Mouse (Mus musculus) layer of hippocampus, adult 2 months (tissue): ENCODE data around the gene Klk5. TPM values are rescaled to one million over a fixed set of nuclear protein-coding genes. Genes with fewer than 3 reads are reported as not detected.

Source experiments
- DNase-seq, 2 experiments: peaks; one replicate each; pipeline ENCODE4 v3.0.0; 2022; ENCODE audit warnings: low spot score in 2 of 2
- H3K27ac ChIP-seq: fragments of 200-600 bp; 2 replicates; pipeline ENCODE4 v1.8.1; 2022
- H3K4me3 ChIP-seq: fragments of 200-600 bp; 2 replicates; pipeline ENCODE4 v1.8.1; 2022; ENCODE audit warnings: mild to moderate bottlenecking
- CTCF ChIP-seq: fragments of 200-600 bp; conservative IDR thresholded peaks from 2 replicates; pipeline ENCODE4 v1.8.1; 2022; ENCODE audit warnings: antibody characterized with exemption, mild to moderate bottlenecking, moderate library complexity
- total RNA-seq, 2 experiments: library from RNA; stranded (reverse); gene quantifications; 2 replicates each; pipeline ENCODE4 v1.2.3; 2021

The Klk5 gene
- total RNA-seq, 2 experiments from 2014 or later = not detected

DNA sequence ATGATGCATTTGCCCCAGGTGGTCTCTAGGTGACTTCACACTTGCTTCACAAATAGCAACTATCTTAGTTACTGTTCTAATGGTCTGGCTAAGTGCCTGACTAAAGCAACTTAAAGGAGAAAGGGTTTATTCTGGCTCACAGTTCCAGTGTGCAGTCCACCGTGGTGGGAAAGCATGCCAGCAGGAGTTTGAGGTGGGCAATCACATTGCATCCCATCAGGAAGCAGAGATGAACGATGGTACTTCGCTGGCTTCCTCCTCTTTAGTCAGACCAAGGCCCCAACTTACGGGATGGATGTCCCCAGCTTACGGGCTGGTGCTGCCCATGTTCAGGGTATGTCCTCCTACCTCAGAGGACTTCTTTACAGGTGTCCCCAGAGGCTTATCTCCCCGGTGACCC, 9.8 kb downstream of the Klk5 start:
- no peak overlapping the region for H3K27ac ChIP-seq
- no peak for DNase-seq
- H3K4me3 ChIP-seq = no peak overlapping the region
- no peak for TF ChIP-seq CTCF

DNA sequence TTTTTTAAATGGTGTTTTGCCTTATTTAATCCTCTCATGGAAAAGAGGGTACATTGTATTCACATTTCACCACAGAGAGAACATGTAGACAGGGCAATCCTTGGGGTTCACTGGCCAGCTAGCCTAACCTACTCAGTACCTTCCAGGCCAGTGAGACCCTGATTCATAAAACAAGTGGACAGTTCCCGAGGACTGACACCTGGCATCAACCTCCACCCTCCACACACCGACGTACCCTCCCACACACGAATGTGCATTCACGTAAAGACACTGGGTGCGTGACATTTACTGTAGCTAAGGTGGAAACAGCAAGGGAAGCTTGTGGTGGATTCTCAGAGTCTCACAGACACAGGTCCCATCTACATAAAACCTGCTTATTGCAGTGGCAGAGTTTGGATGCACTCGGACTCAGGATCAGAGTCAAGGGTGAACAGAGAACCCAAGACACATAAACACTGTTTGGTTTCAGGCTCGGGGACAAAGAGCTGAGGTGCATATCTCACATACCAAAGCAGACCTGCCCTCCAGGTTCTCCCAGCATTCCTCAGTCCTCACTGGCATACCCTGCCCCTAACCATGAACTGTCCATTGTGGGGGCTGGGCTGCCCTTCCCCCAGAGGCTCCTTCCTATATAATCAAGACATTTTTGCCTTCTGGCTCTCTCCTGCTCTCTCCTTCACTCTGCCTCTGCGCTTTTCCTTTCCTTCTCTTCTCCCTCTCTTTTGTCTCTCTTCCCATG, 13.0 kb downstream of the Klk5 start:
- no peak overlapping the region for H3K27ac ChIP-seq
- no peak for DNase-seq
- TF ChIP-seq CTCF = no peak
- H3K4me3 ChIP-seq = no peak overlapping the region

DNA sequence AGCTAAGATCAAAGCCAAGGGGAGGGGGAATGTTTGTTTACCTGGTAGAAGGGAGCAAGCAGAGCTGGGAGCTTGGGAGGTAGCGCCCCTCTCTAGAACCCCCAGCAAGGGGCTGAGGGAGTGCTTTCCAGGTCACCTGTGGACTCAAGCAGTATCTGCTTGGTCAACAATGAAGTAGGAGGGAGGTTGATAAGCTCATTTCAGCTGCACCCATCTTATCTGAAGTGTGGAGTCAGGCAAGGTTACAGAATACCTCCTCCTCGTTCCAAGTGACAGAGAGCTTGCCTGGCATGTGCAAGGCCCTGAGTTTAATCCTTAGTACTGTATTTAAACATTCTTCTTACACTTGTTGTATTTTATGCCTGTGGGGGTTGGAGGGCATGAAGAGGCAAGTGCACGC, 13.9 kb downstream of the Klk5 start:
- no peak for TF ChIP-seq CTCF
- Histone ChIP-seq H3K4me3 (no peak overlapping the region), H3K27ac (no peak overlapping the region)
- DNase-seq = no peak

DNA sequence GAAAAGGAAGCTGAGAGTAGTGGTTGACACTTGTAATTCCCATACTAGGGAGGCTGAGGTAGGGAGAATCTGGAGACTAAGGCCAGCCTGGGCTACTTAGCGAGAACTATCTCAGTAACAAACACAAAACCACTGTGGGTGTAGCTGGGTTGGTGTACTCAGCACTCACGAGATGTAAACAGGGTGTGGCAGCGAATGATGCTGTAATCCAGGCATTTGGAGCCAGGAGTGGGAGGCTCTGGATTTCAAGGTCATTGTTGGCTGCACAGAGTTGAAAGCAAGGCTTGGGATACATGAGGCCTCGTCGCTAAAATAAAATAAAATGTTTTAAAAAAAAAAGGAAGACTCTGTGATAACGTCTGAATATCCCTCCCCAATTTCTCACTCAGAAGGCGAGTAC, 14.5 kb downstream of the Klk5 start:
- no peak for DNase-seq
- no peak overlapping the region for H3K27ac ChIP-seq
- TF ChIP-seq CTCF = no peak
- H3K4me3 ChIP-seq = no peak overlapping the region

DNA sequence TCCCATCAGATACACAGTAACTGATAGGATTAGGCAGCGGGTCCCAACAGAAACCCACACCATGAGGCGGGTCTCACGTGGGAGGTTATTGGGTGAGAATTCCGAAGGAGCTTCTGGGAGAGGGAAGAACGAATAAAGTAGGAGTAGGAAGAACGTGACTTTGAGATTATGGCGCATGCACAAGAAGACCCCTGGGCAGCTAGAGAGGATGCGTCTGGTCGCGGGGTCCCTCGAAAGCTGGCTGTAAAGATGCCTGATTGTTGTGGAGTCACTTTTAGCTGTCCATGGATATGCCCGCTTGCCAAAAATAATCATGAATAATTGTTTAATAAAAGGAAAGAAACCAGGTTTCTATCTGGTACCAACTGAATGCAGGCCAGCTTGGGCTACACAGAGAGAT, 15.7 kb downstream of the Klk5 start:
- H3K4me3 ChIP-seq = no peak overlapping the region
- TF ChIP-seq CTCF = no peak
- DNase-seq = no peak
- no peak overlapping the region for H3K27ac ChIP-seq

DNA sequence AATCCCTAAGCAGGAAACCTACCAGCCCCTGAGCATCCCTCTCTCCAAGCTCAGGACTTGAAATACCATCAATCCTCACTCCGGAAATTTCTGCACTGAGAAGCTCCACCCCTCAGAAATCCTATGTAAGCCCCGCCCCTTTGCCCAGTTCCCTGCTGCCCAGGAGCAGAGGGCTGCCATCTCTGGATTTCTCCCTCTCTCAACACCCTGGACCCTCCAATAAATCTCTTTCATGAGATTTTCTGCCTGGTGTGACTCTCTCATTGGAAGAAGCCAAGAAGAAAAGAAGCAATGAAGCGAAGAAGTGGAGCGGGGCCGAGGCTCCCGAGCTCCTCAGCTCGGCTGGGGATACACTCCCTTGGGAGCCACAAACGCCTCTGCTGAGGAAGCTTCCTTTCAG, 18.6 kb downstream of the Klk5 start:
- Histone ChIP-seq H3K4me3 (no peak overlapping the region), H3K27ac (no peak overlapping the region)
- TF ChIP-seq CTCF = no peak
- no peak for DNase-seq

DNA sequence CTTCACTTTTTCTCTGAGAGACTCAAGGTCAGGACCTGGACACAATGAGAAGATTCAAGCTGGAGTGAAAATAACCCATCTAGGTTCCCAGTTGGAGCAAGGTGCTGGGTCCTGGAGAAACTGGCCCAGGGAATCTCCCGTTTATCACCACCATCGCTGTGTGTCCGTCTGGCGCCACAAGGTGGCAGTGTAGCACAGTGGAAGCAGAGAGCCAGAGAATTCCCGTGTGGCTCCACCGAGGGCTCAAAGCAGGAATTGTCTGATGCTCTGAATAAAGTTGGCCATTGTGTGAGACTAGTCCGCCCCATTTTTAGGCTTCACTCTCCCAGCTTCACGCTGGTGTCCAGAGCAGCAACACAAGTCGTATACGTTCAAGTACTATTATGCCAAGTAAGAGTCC, 31.5 kb downstream of the Klk5 start:
- no peak overlapping the region for H3K27ac ChIP-seq
- H3K4me3 ChIP-seq = no peak overlapping the region
- TF ChIP-seq CTCF = peak; percentile 90
- DNase-seq = peak; percentile 65 to 85

DNA sequence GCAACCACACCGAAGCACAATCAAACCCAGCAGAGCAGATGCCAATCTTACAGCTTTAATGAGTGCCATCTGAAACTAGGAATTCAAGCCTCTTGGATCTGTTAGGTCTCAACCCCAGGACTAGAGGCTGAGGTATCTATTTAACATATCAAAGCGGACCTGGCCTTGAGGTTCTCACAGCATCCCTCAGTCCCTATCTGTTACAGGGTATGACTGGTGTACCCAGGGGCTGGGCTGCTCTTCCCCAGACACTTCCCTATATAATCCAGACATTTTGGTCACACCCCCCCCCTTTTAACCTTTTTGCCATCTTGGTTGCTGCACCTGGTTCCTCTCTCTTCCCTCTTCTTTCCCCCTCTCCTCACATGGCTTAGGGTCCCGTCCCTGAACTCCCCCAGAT, 31.9 kb downstream of the Klk5 start:
- no peak for TF ChIP-seq CTCF
- no peak for DNase-seq
- no peak overlapping the region for H3K4me3 ChIP-seq
- no peak overlapping the region for H3K27ac ChIP-seq

DNA sequence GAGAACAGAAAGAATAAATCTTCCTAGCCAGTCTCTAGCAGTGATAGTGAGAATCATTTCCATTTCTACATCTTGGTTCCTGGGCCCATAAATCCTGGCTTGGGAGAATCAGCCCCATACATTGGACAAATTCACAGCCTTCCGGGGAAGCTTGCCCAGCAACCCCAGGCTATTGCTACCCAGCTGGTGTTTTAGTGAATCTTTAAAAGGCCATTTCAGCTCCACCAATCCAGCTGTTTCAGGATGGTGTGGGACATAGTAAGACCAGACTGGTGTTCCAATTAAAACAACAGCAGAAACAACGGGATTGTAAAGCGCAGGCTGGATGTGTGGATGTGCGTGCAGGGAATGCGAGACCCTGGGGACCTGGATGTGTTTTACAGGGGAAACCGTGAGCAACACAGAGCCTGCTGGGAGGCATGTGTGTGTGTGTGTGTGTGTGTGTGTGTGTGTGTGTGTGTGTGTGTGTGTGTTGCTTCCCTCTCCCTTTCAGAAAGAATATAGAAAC, 33.2 kb downstream of the Klk5 start:
- no peak for DNase-seq
- no peak for TF ChIP-seq CTCF
- Histone ChIP-seq H3K4me3 (no peak overlapping the region), H3K27ac (no peak overlapping the region)

DNA sequence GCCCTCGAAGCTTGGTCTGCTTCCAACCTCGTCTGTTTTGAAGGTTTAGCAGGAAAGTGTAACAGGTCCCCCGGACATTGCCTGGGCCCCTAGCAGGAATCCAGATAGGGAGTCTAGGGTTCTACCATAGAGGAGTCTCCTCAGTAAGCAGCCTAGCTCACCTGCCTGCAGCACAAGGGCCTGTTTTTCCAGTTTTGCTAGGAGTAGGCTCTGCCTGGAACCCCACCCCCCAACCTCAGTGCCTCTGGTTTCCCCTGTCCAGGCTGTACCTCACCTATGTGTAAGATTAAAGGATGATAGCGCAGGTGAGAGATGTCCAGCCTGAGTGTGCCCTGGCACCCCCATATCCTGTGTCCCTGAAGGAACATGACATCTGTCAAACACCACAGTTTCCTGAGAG, 34.7 kb downstream of the Klk5 start:
- Histone ChIP-seq H3K27ac (no peak overlapping the region), H3K4me3 (no peak overlapping the region)
- TF ChIP-seq CTCF = no peak
- DNase-seq = no peak

DNA sequence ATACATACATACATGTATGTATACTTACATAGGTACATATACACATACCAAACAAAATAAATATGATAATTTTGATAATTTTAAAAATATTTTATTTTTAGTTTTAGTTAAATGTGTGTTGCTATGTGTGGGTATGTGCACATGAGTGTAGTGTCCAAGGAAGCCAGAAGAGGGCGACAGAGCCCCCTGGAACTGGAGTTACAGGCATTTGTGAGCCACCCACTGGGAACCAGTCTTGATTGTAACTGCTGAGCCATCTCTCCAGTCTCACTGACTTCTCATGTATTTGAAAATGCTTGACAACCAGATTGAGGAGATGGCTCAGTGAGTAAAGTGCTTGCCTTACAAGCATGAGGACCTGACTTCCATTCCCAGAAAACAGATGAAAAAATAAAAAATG, 36.5 kb downstream of the Klk5 start:
- peak; percentile 28; the same call in 1 of the 2 replicates for TF ChIP-seq CTCF

DNA sequence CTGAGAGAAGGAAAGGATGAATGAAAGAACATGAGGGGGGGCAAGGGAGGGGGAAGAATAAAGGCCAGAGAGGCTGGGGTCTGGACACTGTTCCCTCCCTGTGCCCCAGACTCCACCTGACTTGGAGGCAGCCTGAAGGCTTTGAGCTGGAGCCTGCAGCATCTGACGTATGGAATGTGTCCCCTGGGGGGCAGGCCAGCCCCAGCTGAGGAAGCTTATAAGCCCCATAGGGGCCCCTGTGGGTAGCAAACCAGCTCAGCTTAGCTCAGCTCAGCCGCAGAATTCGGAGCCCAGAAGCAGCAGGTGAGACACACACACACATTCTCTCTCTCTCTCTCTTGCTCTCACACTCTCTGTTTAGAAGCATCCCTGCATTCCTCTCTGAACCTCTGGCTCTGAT, 39.1 kb downstream of the Klk5 start, which contains the start of gene Klk4:
TSS of gene Klk4 (plus strand) at position 249 of the 400 bp plus-strand sequence.
- DNase-seq = no peak
- H3K27ac ChIP-seq = no peak within 1 kb of the TSS
- no peak for TF ChIP-seq CTCF
- no peak within 1 kb of the TSS for H3K4me3 ChIP-seq

More for the DNA sequence above, 36.5 kb downstream of the Klk5 start:
- Histone ChIP-seq H3K27ac (no peak overlapping the region), H3K4me3 (no peak overlapping the region)
- no peak for DNase-seq

DNA sequence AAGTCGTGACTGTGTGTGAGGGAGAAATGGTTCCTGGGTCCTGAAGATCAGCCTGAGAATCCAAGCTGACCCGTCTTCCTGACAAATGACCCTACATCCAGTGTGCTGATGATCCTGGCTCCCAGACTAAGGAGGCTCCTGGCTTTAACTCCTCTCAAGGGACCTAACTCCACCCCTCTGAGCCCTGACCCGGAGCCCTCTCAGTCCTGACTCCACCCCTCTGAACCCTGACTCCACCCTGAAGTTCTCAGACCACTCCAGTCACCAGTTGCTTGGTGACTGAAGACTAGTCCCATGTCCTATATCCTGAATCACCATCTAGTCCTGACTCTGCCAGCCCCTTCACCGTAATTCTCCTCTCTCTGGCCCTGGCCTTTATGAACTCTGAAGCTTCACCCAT, 40.6 kb downstream of the Klk5 start:
- Histone ChIP-seq H3K27ac (no peak overlapping the region), H3K4me3 (no peak overlapping the region)
- TF ChIP-seq CTCF = no peak
- DNase-seq = no peak

DNA sequence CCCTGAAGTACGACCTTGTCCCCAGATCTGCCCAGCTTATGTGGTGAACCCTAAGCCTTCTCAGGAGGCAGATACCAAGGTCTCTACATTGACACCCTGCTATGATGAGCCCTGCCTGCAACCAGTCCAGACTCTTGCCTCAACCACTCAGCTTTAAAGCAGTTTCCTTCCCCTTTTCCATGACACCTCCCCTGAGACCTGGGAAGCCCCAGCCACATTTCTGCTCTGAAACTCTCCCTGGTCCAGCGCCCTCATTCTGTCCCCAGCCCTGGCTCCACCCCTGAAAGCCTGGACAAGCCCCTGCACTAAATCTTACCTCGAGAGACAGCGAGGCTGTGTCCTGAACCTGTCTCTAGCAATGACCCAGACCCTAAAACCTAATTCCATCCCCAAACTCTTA, 41.0 kb downstream of the Klk5 start:
- no peak overlapping the region for H3K4me3 ChIP-seq
- no peak for DNase-seq
- no peak overlapping the region for H3K27ac ChIP-seq
- TF ChIP-seq CTCF = no peak
